Mouse (Mus musculus) heart, adult 11 months (tissue): ENCODE measurements at regions not wholly inside any gene's neighbourhood (a gene's known extent, or its start where the extent isn't known, plus 50 kb on each side); places are given as distances from the start of the nearest gene placed in this dataset.
A peak's percentile ranks its signal among the peaks of the same experiment; 100 is the strongest.
"Not testable (repeated sequence)": the region's sequence is repeated elsewhere in the genome, so short reads cannot be mapped to it uniquely, and the experiment has no call there.

Experiments
- DNase-seq: peaks from one replicate; pipeline ENCODE4 v3.0.0; 2022

DNA sequence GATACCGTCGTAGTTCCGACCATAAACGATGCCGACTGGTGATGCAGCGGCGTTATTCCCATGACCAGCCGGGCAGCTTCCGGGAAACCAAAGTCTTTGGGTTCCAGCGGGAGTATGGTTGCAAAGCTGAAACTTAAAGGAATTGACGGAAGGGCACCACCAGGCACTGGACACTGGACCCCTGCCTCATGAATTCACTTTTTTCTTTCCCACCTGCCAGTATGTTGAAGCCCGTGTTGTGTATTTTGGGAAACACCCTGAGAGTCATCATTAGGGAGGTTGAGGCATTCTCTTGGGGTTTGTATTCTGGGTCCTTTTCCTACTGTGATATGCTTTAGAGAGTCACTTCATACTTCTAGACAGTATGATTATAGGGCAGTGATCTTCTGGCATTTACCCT, 197.9 kb downstream of the Samd9l start:
- peak; percentile 22 for DNase-seq

DNA sequence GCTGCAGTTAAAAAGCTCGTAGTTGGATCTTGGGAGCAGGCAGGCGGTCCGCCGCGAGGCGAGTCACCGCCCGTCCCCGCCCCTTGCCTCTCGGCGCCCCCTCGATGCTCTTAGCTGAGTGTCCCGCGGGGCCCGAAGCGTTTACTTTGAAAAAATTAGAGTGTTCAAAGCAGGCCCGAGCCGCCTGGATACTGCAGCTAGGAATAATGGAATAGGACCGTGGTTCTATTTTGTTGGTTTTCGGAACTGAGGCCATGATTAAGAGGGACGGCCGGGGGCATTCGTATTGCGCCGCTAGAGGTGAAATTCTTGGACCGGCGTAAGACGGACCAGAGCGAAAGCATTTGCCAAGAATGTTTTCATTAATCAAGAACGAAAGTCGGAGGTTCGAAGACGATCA, 198.3 kb downstream of the Samd9l start:
- DNase-seq: peak; percentile 93

DNA sequence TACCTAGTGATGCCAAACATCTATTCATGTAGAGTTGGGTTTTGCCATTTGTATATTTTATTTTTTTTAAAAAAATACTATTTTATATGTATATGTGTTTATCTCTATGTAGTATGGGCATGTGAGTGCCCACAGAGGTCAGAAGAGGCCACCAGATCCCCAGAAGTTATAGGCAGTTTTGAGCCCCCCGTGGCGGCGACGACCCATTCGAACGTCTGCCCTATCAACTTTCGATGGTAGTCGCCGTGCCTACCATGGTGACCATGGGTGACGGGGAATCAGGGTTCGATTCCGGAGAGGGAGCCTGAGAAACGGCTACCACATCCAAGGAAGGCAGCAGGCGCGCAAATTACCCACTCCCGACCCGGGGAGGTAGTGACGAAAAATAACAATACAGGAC, 198.8 kb downstream of the Samd9l start:
- DNase-seq: peak; percentile 91

DNA sequence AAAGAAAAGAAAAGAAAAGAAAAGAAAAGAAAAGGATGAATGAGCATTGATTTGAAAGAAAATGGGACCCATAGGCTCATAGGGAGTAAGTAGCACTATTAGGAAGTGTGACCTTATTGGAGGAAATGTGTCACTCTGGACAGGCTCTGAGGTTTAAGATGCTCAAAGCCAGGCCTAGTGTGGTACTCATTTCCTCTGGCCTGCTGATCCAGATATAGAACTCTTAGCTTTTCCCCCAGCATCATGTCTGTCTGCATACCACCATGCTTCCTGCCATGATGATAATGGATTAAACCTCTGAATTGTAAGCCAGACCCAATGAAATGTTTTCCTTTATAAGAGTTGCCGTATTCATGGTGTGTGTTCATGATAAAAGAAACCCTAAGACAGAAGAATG, 206.9 kb downstream of the Samd9l start:
- peak; percentile 61 for DNase-seq

DNA sequence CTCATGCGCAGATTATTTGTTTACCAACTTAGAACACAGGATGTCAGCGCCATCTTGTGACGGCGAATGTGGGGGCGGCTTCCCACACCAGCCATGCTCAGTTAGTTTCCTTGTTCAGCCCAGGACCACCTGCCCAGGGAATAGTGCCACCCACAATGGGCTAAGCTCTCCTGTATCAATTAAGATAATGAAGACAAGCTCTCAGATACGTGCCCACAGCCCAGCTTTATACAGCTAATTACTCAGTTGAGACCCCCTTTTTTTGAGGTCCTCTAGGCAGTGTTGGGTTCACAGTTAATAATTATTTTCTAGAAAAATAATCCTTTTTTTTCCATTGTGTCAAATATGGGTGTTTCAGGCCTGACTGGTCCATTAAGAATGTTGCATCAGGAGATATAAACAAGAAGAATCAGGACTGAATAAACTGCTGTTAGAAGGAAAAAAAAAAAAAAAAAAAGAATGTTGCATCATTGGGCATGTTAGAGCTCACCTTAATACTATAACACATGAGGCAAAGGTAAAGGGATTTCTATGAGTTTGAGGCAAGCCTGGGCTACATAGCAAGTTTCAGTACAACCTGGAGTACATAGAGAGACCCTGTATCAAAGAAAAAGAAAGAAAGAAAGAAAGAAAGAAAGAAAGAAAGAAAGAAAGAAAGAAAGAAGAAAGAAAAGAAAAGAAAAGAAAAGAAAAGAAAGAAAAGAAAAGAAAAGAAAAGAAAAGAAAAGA, 207.5 kb downstream of the Samd9l start:
- DNase-seq: peak; percentile 90

DNA sequence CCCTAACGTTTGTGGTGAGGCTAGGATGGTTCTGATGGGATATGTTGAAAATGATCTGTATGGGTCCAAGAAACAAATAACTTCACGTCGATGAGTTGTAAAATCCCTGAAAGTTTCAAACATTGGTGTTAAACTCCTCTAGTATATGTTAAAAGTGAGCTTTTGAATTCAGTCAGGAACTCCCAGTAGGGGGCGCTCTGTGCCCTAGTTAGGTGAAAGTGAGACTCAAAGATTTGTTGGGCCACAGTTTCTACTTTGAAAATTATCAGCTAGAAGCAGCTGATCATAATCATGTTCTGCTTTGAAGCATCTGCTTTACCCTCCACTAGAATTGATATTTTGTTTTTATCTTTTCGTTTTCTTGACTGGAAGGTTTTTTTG, 215.6 kb downstream of the Samd9l start:
- peak; percentile 93 for DNase-seq

DNA sequence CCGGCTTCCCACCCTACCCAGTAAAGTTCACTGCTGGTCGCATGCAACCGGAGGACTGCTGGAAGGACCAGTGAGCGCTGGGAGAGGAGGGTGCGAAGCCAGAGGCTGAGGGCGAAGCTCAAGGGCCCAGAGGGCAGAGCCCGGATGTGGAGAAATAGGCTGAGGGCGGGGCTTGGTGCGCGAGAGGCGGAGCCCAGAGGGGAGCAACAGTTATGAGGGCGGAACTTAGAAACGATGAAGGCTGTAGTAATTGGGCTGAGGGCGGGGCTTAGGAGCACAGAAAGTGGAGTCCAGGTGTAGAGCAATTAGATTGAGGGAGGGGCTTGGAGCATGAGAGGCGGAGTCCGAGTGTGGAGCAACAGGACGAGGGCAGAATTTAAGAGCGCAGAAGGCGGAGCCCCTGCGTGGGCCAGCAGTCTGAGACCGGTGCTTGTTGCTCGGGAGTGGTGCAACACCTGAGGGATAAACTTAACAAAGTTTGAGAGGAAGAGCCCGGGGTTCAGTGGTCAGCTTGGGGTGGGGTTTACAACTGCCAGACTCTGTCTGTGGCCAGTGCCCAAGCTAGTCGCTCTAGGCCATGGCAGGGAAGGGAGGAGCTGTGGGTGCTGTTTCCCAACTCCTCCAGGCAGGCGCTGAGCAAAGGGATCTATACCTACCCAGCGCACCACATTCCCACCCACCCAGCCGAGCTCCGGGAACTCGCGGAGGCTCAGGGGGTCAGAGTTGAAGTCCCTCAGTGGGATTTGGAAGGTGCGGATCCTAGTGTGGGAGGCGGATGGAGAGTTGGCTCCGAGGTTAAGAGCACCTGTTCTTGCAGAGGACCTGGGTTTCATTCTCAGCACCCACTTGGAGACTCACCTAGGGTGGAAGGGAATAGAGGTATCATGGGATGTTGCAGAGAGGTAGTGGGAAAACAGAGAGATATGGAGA, 216.2 kb downstream of the Samd9l start:
- DNase-seq: peak; percentile 98

DNA sequence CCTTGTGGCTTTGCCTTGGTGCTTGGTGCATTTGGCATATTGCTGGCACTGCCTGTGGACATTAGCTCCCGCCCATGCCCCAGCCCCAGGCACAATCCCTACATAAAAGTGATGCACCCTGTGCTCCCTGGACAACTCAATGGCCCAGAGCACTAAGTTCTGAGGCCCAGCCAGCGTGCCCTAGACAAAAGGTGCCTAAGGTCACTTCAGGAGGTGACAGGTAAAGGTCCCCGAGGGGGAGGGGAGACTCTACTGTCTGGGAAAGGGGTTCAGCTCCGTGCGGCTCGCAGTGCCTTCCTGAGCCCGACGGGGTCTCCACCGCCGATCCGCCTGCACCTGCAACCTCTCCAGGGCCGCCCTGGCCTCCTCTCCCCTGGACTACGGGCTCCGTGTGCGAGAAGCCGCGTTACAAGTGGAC, 216.9 kb downstream of the Samd9l start:
- DNase-seq: peak; percentile 89

DNA sequence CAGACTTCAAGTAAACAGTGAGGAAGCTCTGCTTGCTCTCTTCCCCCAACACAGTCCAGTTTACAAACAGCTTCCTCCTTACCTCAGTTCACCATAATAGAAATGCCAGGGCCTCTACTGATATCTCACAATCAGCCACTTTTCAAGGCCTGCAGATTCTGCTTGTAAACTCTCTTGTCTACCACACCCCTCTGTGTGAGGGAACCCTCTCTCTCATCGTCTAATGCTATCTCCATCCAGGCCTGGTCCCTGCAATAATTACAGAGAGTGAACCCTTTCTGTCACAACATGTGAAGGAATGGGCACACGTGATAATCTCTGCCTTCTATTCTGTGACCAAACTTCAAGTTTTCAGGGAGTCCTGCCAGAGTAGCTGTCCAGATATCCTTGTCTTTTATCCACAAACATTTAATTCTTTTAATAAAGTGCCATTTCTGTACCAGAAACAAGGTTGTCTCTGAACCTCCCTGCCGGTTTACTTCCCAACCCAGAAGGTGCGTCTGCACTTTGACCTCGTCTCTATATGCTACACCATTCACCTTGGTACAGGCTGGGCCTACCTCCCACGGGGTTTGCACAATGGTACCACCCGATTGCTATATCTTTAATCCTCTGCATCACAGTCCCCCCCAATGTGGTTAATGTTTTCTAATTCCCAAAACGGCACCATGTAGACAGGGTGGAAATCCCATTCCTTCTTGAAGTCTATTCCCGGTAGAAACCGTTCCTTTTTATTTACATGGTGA, 219.6 kb downstream of the Samd9l start:
- DNase-seq: peak; percentile 84

DNA sequence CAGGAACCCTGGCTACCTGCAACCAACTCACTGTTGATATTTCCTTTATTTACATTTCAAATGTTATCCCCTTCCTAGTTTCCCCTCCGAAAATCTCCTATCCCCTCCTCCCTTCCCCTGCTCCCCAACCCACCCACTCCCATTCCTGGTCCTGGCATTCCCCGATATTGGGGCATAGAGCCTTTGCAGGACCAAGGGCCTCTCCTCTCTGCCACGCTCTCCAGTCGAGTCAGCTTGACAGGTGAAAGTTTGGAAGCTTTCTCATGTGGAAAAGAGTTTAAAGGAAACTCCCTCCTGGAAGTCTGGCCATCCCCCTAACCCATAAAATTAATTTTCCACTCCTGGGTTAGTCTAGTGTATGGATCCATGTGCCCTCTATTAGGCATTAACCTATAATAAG, 229.9 kb downstream of the Samd9l start:
- DNase-seq: not testable (repeated sequence)

DNA sequence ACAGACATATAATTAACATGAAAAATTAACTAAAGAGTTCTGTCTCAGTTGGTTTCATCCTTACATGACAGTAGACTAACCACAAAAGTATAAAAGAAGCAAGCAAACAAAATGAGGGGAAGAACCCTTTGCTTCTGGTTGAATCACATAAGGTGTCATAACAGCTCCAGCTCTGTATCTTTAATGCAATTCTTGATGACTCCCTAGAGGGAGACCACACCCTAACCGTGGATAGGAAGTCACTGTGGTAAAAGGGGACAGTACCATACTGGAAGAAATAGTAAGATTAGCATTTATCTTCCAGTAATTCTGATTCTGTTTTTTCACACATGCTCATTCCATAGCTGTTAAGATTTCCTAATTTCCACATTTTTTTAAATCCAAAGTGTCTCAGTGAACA, 233.2 kb downstream of the Samd9l start:
- DNase-seq: not testable (repeated sequence)

DNA sequence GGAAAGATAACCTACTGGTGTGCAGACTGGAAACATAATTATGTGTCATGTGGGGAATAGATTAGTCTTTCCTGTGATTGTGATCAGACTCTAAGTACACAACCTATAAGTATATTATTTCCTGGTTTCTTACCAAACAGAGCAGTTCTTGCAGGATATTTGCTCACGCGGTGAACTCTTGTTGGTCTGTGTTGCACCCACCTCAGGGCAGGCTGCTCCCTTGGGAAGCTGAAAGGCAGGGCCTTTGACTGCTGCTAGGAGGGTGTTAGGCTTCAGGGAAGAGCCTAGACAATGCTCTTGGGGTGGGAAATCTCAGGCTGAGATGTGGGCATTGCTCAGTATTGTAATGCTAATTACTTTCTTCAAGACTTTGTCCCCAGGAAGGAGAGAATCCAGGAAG, 247.5 kb downstream of the Samd9l start:
- peak; percentile 92 for DNase-seq

DNA sequence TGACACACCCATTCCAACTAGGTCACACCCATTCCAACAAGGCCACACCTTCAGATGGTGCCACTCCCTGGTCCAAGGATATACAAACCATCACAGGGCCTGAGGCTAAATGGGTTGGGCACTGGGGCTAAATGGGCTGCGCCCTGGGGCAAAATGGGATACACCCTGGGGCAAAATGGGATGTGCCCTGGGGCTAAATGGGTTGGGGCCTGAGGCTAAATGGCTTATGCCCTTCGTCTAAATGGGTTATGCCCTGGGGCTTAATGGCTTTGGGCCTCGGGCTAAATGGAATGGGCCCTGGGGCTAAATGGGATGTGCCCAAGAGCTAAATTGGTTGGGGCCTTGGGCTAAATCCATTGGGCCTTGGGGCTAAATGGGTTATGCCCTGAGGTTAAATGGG, 261.5 kb downstream of the Samd9l start:
- DNase-seq: not testable (repeated sequence)

DNA sequence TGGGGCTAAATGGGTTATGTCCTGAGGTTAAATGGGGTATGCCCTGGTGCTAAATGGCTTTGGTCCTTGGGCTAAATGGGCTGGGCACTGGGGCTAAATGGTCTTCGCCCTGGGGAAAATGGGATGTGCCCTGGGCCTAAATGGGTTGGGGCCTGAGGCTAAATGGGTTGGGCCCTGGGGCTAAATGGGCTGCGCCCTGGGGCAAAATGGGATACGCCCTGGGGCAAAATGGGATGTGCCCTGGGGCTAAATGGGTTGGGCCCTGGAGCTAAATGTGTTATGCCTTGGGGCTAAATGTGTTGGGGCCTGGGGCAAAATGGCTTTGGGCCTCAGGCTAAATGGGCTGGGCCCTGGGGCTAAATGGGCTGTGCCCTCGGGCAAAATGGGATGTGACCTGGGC, 265.6 kb downstream of the Samd9l start:
- DNase-seq: not testable (repeated sequence)

DNA sequence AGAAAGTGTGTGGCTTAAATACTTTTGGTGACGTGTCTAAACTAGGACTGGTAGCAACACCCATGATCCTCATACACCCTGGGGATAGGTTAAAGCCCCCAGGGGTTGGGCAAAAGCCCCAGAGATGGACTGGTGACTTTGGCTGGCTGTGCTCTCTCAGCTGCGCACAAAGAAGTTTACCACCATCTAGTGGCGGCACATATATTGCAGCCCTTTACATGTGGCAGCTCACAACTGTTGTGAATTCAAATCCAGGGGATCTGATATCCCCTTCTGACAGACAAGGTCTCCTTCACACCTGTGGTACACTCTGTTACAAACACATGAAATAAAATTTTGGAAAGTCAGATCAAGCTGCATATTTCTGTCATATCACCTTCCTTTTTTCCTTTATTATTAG, 283.1 kb downstream of the Samd9l start:
- not testable (repeated sequence) for DNase-seq
